Mouse (Mus musculus) midbrain, postnatal 0 days (tissue): Measurements from ENCODE around the gene Cyp2a22. TPM values are rescaled to one million over a fixed set of nuclear protein-coding genes. Genes with fewer than 3 reads are reported as not detected.
"Not testable (repeated sequence)": the region's sequence is repeated elsewhere in the genome, so short reads cannot be mapped to it uniquely, and the experiment has no call there.

Source experiments
- ATAC-seq: fragments of 200-750 bp; cut with Nextera tagmentation; 2 replicates; pipeline ENCODE4 v1.8.0; 2017; ENCODE audit warnings: moderate number of reproducible peaks, mild to moderate bottlenecking, moderate TSS enrichment, moderate library complexity; ENCODE audit not compliant: low FRiP score
- DNase-seq: peaks from one replicate; pipeline ENCODE4 v3.0.0-alpha.2; 2015; ENCODE audit warnings: low spot score
- H3K27ac ChIP-seq: fragments of 300-500 bp; sonication (generic); 2 replicates; pipeline ENCODE4 v1.5.1; 2014; ENCODE audit warnings: low read depth, mild to moderate bottlenecking, low read length, mixed read lengths
- H3K27me3 ChIP-seq: fragments of 300-500 bp; sonication (generic); 2 replicates; pipeline ENCODE4 v1.6.1; 2014; ENCODE audit warnings: low read length, control low read depth, mixed read lengths; ENCODE audit not compliant: insufficient read depth
- H3K36me3 ChIP-seq: fragments of 300-500 bp; sonication (generic); 2 replicates; pipeline ENCODE4 v1.6.1; 2014; ENCODE audit warnings: low read length, control low read depth, mixed read lengths; ENCODE audit not compliant: insufficient read depth
- H3K4me1 ChIP-seq: fragments of 300-500 bp; sonication (generic); 2 replicates; pipeline ENCODE4 v1.6.1; 2014; ENCODE audit warnings: mild to moderate bottlenecking, control low read depth, antibody characterized with exemption, low read length, mixed read lengths; ENCODE audit not compliant: insufficient read depth
- H3K4me2 ChIP-seq: fragments of 300-500 bp; sonication (generic); 2 replicates; pipeline ENCODE4 v1.6.1; 2014; ENCODE audit warnings: low read depth, mild to moderate bottlenecking, low read length, mixed read lengths; ENCODE audit not compliant: poor library complexity, severe bottlenecking
- H3K4me3 ChIP-seq: fragments of 300-500 bp; sonication (generic); 2 replicates; pipeline ENCODE4 v1.5.1; 2014; ENCODE audit warnings: low read depth, mild to moderate bottlenecking, low read length, moderate library complexity
- H3K9ac ChIP-seq: fragments of 300-500 bp; sonication (generic); replicated peaks from 2 replicates; pipeline ENCODE4 v1.6.1; 2014; ENCODE audit warnings: mild to moderate bottlenecking, low read length, moderate library complexity, mixed read lengths; ENCODE audit not compliant: poor library complexity, severe bottlenecking
- H3K9me3 ChIP-seq: fragments of 300-500 bp; sonication (generic); 2 replicates; pipeline ENCODE4 v1.6.1; 2016; ENCODE audit warnings: low read length, control low read depth
- CTCF ChIP-seq: IDR thresholded peaks from 2 replicates; pipeline ENCODE4 v1.5.1; 2016; ENCODE audit warnings: antibody characterized with exemption, mild to moderate bottlenecking
- WGBS: fragments of 180-500 bp; shearing (Covaris S2); extraction: QIAGEN DNeasy Blood & Tissue Kit; methylation state at CpG from one replicate; pipeline ENCODE4 v1.1.7; 2014; 5-methylcytosine and 5-hydroxymethylcytosine counted together
- polyA plus RNA-seq: library from polyadenylated mRNA; unstranded; fragments of >200 nt; fragmentation: Nextera tagmentation; extraction: Ambion mirVana; gene quantifications from 2 replicates; pipeline ENCODE4 v1.2.1, GENCODE M21; 2015
- total RNA-seq: library from RNA; depleted of rRNA; stranded (reverse); fragments of >200 nt; gene quantifications from 2 replicates; pipeline ENCODE4 v1.2.3, GENCODE M21; 2014; rRNA removed

Gene Cyp2a22
- total RNA-seq: not detected in 2 replicates
- polyA plus RNA-seq: not detected in 2 replicates

DNA sequence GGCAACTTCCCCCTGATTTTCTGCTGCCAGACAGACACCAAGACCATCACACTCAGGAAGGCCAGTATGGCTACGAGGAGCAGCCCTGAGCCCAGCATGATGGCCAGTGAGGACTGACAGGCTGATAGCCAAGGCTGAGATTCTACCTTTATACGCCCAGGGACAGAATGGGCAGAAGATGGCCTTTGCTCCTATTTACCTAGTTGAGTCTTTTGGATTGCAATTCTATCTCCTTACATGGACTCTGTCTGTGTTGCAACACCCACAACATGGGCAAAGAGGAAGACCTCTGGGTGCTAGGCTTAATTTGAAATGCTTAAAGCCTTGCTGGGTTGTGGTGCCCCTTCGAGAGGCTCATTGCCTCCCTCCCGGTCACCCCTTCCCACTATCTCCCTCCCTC is at the start of gene Cyp2a22:
TSS of gene Cyp2a22 (minus strand) at position 123 of the 400 bp plus-strand sequence.
- Histone ChIP-seq H3K4me1 (no peaks in the 10 kb centered on the region), H3K9me3 (no peaks in the 10 kb centered on the region), H3K36me3 (no peaks in the 10 kb centered on the region), H3K27me3 (no peaks in the 10 kb centered on the region), H3K4me2 (no peak within 1 kb of the TSS), H3K9ac (no peak within 1 kb of the TSS), H3K4me3 (no peak within 1 kb of the TSS), H3K27ac (no peak within 1 kb of the TSS)
- TF ChIP-seq CTCF: no peak
- 100% methylated on average over 1 of the region's 4 CpGs for WGBS
- DNase-seq (no peak), ATAC-seq (no peak)

GRCm38 (mm10) chr7:26983151-26983550 is 44.0 kb upstream of the Cyp2a22 start:
- H3K9me3 ChIP-seq, H3K9ac ChIP-seq, H3K36me3 ChIP-seq, DNase-seq, H3K27me3 ChIP-seq, H3K27ac ChIP-seq, ATAC-seq, H3K4me1 ChIP-seq, H3K4me3 ChIP-seq, H3K4me2 ChIP-seq: not testable (repeated sequence)
- WGBS: 15% methylated on average over 1 of the region's 1 CpGs

GRCm38 (mm10) chr7:26982551-26982950 is 43.4 kb upstream of the Cyp2a22 start:
- DNase-seq: no peak
- Histone ChIP-seq H3K4me1 (no peaks in the 10 kb centered on the region), H3K27ac (no peak overlapping the region), H3K27me3 (no peaks in the 10 kb centered on the region), H3K9me3 (no peaks in the 10 kb centered on the region), H3K36me3 (no peaks in the 10 kb centered on the region), H3K9ac (no peak overlapping the region), H3K4me3 (no peak overlapping the region), H3K4me2 (no peak overlapping the region)
- 14% methylated on average over 1 of the region's 1 CpGs for WGBS
- no peak for ATAC-seq
- TF ChIP-seq CTCF: no peak

- 76% methylated on average over 1 of the region's 1 CpGs for WGBS
- DNase-seq, ATAC-seq: not testable (repeated sequence)
Measured at GRCm38 (mm10) chr7:26981937-26982336, 42.8 kb upstream of the Cyp2a22 start.

GRCm38 (mm10) chr7:26981464-26981863 is 42.3 kb upstream of the Cyp2a22 start:
- H3K9ac ChIP-seq, H3K4me1 ChIP-seq, DNase-seq, H3K27ac ChIP-seq, H3K27me3 ChIP-seq, H3K4me2 ChIP-seq, H3K36me3 ChIP-seq, ATAC-seq, H3K4me3 ChIP-seq, H3K9me3 ChIP-seq: not testable (repeated sequence)
- 71% methylated on average over 2 of the region's 2 CpGs for WGBS

More at GRCm38 (mm10) chr7:26981937-26982336, 42.8 kb upstream of the Cyp2a22 start:
- H3K4me3 ChIP-seq, H3K9me3 ChIP-seq, H3K4me2 ChIP-seq, H3K27me3 ChIP-seq, H3K27ac ChIP-seq, H3K9ac ChIP-seq, H3K4me1 ChIP-seq, H3K36me3 ChIP-seq: not testable (repeated sequence)

- H3K27me3 ChIP-seq, H3K36me3 ChIP-seq, H3K9ac ChIP-seq, ATAC-seq, H3K27ac ChIP-seq, H3K4me2 ChIP-seq, DNase-seq, H3K4me3 ChIP-seq, H3K4me1 ChIP-seq, H3K9me3 ChIP-seq: not testable (repeated sequence)
- 67% methylated on average over 1 of the region's 1 CpGs for WGBS
Measured at GRCm38 (mm10) chr7:26962371-26962770, 23.2 kb upstream of the Cyp2a22 start.

GRCm38 (mm10) chr7:26953306-26953705 is 14.1 kb upstream of the Cyp2a22 start:
- not testable (repeated sequence) for H3K4me3 ChIP-seq, H3K36me3 ChIP-seq, DNase-seq, H3K9me3 ChIP-seq, H3K4me1 ChIP-seq, H3K9ac ChIP-seq, H3K4me2 ChIP-seq, H3K27me3 ChIP-seq, H3K27ac ChIP-seq, ATAC-seq
- WGBS: no CpG with 5 or more reads among the region's 2 CpGs

DNA sequence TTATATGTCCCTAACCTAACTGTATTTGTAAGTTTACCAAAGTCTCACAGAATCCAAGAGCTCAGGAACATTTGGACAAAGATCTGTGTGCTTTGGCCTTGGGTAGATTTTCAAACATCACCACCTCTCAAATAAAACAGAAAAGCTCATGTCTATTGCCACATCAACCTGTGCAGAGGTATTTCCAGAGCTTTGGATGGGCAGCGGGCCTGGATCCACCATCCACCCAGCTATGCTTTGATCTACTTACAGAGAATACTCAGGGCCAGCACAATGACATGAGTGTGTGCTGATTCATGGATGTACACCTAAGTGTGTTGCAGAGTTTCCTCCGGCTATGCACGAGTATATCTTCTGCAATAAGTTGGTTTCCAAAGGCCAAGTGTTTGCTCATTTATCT is 13.5 kb upstream of the Cyp2a22 start:
- H3K9ac ChIP-seq, DNase-seq, H3K4me1 ChIP-seq, H3K9me3 ChIP-seq, ATAC-seq, H3K4me3 ChIP-seq, H3K27me3 ChIP-seq, H3K4me2 ChIP-seq, H3K27ac ChIP-seq, H3K36me3 ChIP-seq: not testable (repeated sequence)
- 60% methylated on average over 1 of the region's 3 CpGs for WGBS

- not testable (repeated sequence) for H3K9ac ChIP-seq, DNase-seq, H3K4me3 ChIP-seq, H3K4me1 ChIP-seq, H3K27ac ChIP-seq, H3K27me3 ChIP-seq, H3K4me2 ChIP-seq, H3K9me3 ChIP-seq, H3K36me3 ChIP-seq, ATAC-seq
- 57% methylated on average over 1 of the region's 2 CpGs for WGBS
Measured at GRCm38 (mm10) chr7:26941320-26941925, 2.2 kb upstream of the Cyp2a22 start.
